Mouse (Mus musculus) neural tube, embryonic 13.5 days (tissue): Measurements from ENCODE around the gene Psmd4. TPM values are rescaled to one million over a fixed set of nuclear protein-coding genes. Genes with fewer than 3 reads are reported as not detected.

Experiments
- ATAC-seq: fragments of 200-750 bp; cut with Nextera tagmentation; 2 replicates; pipeline ENCODE4 v1.8.0; 2017; ENCODE audit warnings: low read depth, mild to moderate bottlenecking, moderate TSS enrichment, moderate library complexity
- H3K27ac ChIP-seq: fragments of 300-500 bp; sonication (generic); replicated peaks from 2 replicates; pipeline ENCODE4 v1.5.1; 2015; ENCODE audit warnings: moderate library complexity, mild to moderate bottlenecking, inconsistent platforms
- H3K27me3 ChIP-seq: fragments of 300-500 bp; sonication (generic); 2 replicates; pipeline ENCODE4 v1.6.1; 2015; ENCODE audit warnings: mild to moderate bottlenecking, inconsistent platforms
- H3K36me3 ChIP-seq: fragments of 300-500 bp; sonication (generic); 2 replicates; pipeline ENCODE4 v1.6.1; 2015; ENCODE audit warnings: mild to moderate bottlenecking, inconsistent platforms
- H3K4me1 ChIP-seq: fragments of 300-500 bp; sonication (generic); replicated peaks from 2 replicates; pipeline ENCODE4 v1.6.1; 2015; ENCODE audit warnings: inconsistent platforms
- H3K4me2 ChIP-seq: fragments of 300-500 bp; sonication (generic); 2 replicates; pipeline ENCODE4 v1.6.1; 2015; ENCODE audit warnings: inconsistent platforms, mild to moderate bottlenecking, moderate library complexity
- H3K4me3 ChIP-seq: fragments of 300-500 bp; sonication (generic); 2 replicates; pipeline ENCODE4 v1.5.1; 2015; ENCODE audit warnings: mild to moderate bottlenecking, inconsistent platforms
- H3K9ac ChIP-seq: fragments of 300-500 bp; sonication (generic); 2 replicates; pipeline ENCODE4 v1.6.1; 2015; ENCODE audit warnings: moderate library complexity, mild to moderate bottlenecking, inconsistent platforms
- H3K9me3 ChIP-seq: fragments of 300-500 bp; sonication (generic); 2 replicates; pipeline ENCODE4 v1.6.1; 2016; ENCODE audit warnings: inconsistent platforms
- WGBS: fragments of 180-500 bp; shearing (Covaris S2); methylation state at CpG from one replicate; pipeline ENCODE4 v1.1.7; 2015; 5-methylcytosine and 5-hydroxymethylcytosine counted together
- microRNA-seq: library from miRNA; unstranded; fragments of <30 nt; microRNA quantifications from one replicate; pipeline ENCODE4, GENCODE M21; 2016
- polyA plus RNA-seq: library from polyadenylated mRNA; unstranded; fragments of >200 nt; fragmentation: Nextera tagmentation; extraction: Ambion mirVana; gene quantifications from 2 replicates; pipeline ENCODE4 v1.2.1, GENCODE M21; 2015

Psmd4 gene
- polyA plus RNA-seq, 1 experiment from 2014 or later: 274 TPM

- H3K4me1 ChIP-seq: peaks cover 5% of the 10 kb centered on the region
- no peaks in the 10 kb centered on the region for H3K9me3 ChIP-seq
- H3K4me2 ChIP-seq: no peak overlapping the region
- no peak overlapping the region; the same call in 1 of the 2 replicates for H3K27ac ChIP-seq
- no peaks in the 10 kb centered on the region for H3K27me3 ChIP-seq
- no peak overlapping the region for H3K9ac ChIP-seq
- H3K4me3 ChIP-seq: no peak overlapping the region
- WGBS: 57% methylated on average over 4 of the region's 4 CpGs
- H3K36me3 ChIP-seq: peaks cover 98% of the 10 kb centered on the region
- no peak for ATAC-seq
These were observed 39.8 kb downstream of the Psmd4 start for GRCm38 (mm10) chr3:95002569-95002968.

GRCm38 (mm10) chr3:94996946-94997345 is 45.5 kb downstream of the Psmd4 start:
- Histone ChIP-seq H3K27me3 (no peaks in the 10 kb centered on the region), H3K9ac (no peak overlapping the region), H3K4me2 (no peak overlapping the region), H3K4me3 (no peak overlapping the region), H3K9me3 (no peaks in the 10 kb centered on the region), H3K36me3 (peaks cover 97% of the 10 kb centered on the region), H3K4me1 (peaks cover 4% of the 10 kb centered on the region; the same call in 1 of the 2 replicates), H3K27ac (no peak overlapping the region)
- ATAC-seq: peak; percentile 41
- WGBS: 35% methylated on average over 2 of the region's 2 CpGs

GRCm38 (mm10) chr3:94989159-94989761 is 53.2 kb downstream of the Psmd4 start:
- Histone ChIP-seq H3K36me3 (peaks cover 60% of the 10 kb centered on the region), H3K4me1 (peaks cover 23% of the 10 kb centered on the region), H3K9me3 (no peaks in the 10 kb centered on the region), H3K27ac (0 out of 2 replicates have a peak overlapping the region, but pooled peaks have one; percentile 50), H3K4me2 (no peak overlapping the region), H3K9ac (no peak overlapping the region), H3K4me3 (no peak overlapping the region), H3K27me3 (no peaks in the 10 kb centered on the region)
- 53% methylated on average over 9 of the region's 9 CpGs for WGBS
- ATAC-seq: no peak

- no peaks in the 10 kb centered on the region for H3K27me3 ChIP-seq
- peaks cover 23% of the 10 kb centered on the region for H3K4me1 ChIP-seq
- H3K27ac ChIP-seq: no peak overlapping the region
- ATAC-seq: no peak
- no peak overlapping the region for H3K9ac ChIP-seq
- H3K4me3 ChIP-seq: no peak overlapping the region
- no peaks in the 10 kb centered on the region for H3K9me3 ChIP-seq
- H3K4me2 ChIP-seq: no peak overlapping the region
- peaks cover 57% of the 10 kb centered on the region for H3K36me3 ChIP-seq
These were observed 54.8 kb downstream of the Psmd4 start for GRCm38 (mm10) chr3:94987578-94987977.

- Histone ChIP-seq H3K4me2 (no peak overlapping the region), H3K4me1 (peaks cover 23% of the 10 kb centered on the region), H3K27ac (no peak overlapping the region), H3K36me3 (peaks cover 56% of the 10 kb centered on the region), H3K9me3 (no peaks in the 10 kb centered on the region), H3K4me3 (no peak overlapping the region), H3K9ac (no peak overlapping the region), H3K27me3 (no peaks in the 10 kb centered on the region)
- ATAC-seq: no peak
- WGBS: 97% methylated on average over 2 of the region's 2 CpGs
These were observed 56.9 kb downstream of the Psmd4 start for GRCm38 (mm10) chr3:94985513-94985912.

GRCm38 (mm10) chr3:94984312-94984711 is 58.1 kb downstream of the Psmd4 start:
- 92% methylated on average over 11 of the region's 11 CpGs for WGBS
- H3K9me3 ChIP-seq: no peaks in the 10 kb centered on the region
- no peak overlapping the region for H3K4me3 ChIP-seq
- ATAC-seq: no peak
- H3K27me3 ChIP-seq: no peaks in the 10 kb centered on the region
- H3K4me2 ChIP-seq: no peak overlapping the region
- H3K4me1 ChIP-seq: peaks cover 18% of the 10 kb centered on the region
- no peak overlapping the region for H3K9ac ChIP-seq
- peaks cover 49% of the 10 kb centered on the region for H3K36me3 ChIP-seq
- H3K27ac ChIP-seq: no peak overlapping the region

Small RNA genes within 50 kb of the gene (microRNA-seq; reads per million reads assigned to microRNA genes)
- 0.59 reads per million for gene Mir7013

Other genes starting within 250 kb of the Psmd4 start
- 19.6 and 20.1 TPM in 2 replicates for gene Pogz, start 205.0 kb downstream of the Psmd4 start, polyA plus RNA-seq
- 366 TPM in 2 replicates for gene Psmb4, start 155.7 kb downstream of the Psmd4 start, polyA plus RNA-seq
- gene Selenbp1, start 109.6 kb downstream of the Psmd4 start, polyA plus RNA-seq: 13.0 and 13.4 TPM in 2 replicates
- gene Rfx5, start 88.5 kb downstream of the Psmd4 start, polyA plus RNA-seq: 5.5 and 6.1 TPM in 2 replicates
- gene Pi4kb, start 67.9 kb downstream of the Psmd4 start, polyA plus RNA-seq: 24.0 and 26.7 TPM in 2 replicates
- gene Zfp687, start 27.2 kb downstream of the Psmd4 start, polyA plus RNA-seq: 20.4 and 21.5 TPM in 2 replicates
- gene Pip5k1a, start 64.3 kb upstream of the Psmd4 start, polyA plus RNA-seq: 17.3 and 18.6 TPM in 2 replicates
- 201 and 203 TPM in 2 replicates for gene Vps72, start 68.4 kb upstream of the Psmd4 start, polyA plus RNA-seq
- 0.96 and 1.7 TPM in 2 replicates for gene Tmod4, start 81.9 kb upstream of the Psmd4 start, polyA plus RNA-seq
- 96.8 and 98.2 TPM in 2 replicates for gene Scnm1, start 91.4 kb upstream of the Psmd4 start, polyA plus RNA-seq
- gene Lysmd1, start 91.5 kb upstream of the Psmd4 start, polyA plus RNA-seq: 34.7 and 39.1 TPM in 2 replicates
- 3.0 and 3.3 TPM in 2 replicates for gene Tnfaip8l2, start 99.7 kb upstream of the Psmd4 start, polyA plus RNA-seq
- 33.8 and 34.3 TPM in 2 replicates for gene Sema6c, start 117.8 kb upstream of the Psmd4 start, polyA plus RNA-seq
- 3.3 and 4.1 TPM in 2 replicates for gene Gabpb2, start 175.3 kb upstream of the Psmd4 start, polyA plus RNA-seq
- 60.8 and 61.3 TPM in 2 replicates for gene Cdc42se1, start 186.1 kb upstream of the Psmd4 start, polyA plus RNA-seq
- 267 and 299 TPM in 2 replicates for gene Mllt11, start 189.6 kb upstream of the Psmd4 start, polyA plus RNA-seq
- 0.15 TPM in 1 of 2 replicates, not detected in the other for gene Gm128, start 199.0 kb upstream of the Psmd4 start, polyA plus RNA-seq
- gene Bnipl, start 208.6 kb upstream of the Psmd4 start, polyA plus RNA-seq: not detected in 2 replicates
- gene Mindy1, start 238.7 kb upstream of the Psmd4 start, polyA plus RNA-seq: 49.3 and 52.7 TPM in 2 replicates
- 46.3 and 47.1 TPM in 2 replicates for gene Prune1, start 239.5 kb upstream of the Psmd4 start, polyA plus RNA-seq